Mouse (Mus musculus) lung, postnatal 4 days (tissue): ENCODE data around the gene Sumf1.

Experiments used
- DNase-seq, 2 experiments: peaks; one replicate each; pipeline ENCODE4 v3.0.0; 2021

The Sumf1 gene

GRCm38 (mm10) chr6:108206914-108207566 lies 21.7 kb upstream of the Sumf1 start:
- no peak for DNase-seq

- DNase-seq = no peak
These were observed 20.8 kb upstream of the Sumf1 start for GRCm38 (mm10) chr6:108206145-108206544.

- no peak for DNase-seq
These were observed 18.9 kb upstream of the Sumf1 start for GRCm38 (mm10) chr6:108204322-108204721.

- DNase-seq = no peak
These were observed 12.9 kb upstream of the Sumf1 start for GRCm38 (mm10) chr6:108198286-108198685.

DNA sequence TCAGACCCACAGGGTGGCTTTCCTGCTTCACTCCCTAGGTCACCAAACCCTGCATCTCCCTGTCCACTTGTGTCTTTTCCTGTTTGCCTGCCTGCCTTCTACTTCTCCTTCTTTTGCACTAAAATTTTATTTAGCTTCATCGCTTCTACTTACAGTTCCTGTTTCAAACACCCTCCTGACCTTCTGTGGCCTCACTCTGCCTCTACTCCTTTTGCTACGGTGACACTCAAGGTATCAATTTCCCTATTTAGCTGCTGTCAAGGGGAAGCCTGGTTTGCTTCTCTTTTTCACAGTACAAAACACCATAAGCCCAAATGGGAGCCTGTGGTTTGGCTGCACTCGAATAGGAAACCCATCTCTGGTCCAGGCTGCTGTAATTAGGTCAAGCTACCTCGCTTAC lies 11.7 kb upstream of the Sumf1 start:
- peak in 1 of 2 experiments; percentile 9 for DNase-seq

DNA sequence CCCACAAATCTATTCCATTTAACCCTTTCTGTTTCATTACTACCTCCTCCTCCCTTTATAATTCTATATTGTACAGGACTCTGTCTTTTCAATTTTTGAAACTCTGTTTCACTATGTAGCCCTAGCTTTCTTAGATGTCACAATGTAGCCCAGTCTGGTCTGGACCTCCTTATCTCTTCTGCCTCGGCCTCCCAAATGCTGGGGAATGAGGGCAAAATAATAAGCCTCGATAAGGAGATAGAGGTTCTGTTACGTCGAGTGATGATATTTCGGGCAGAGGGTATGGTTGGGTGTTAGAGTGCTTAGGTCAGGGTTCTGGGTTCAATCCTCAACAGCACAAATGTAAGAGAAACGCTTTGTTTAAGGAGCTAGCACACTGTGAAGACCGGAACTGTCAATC lies 11.3 kb upstream of the Sumf1 start:
- no peak for DNase-seq

- DNase-seq = no peak
These were observed 7.2 kb upstream of the Sumf1 start for GRCm38 (mm10) chr6:108192632-108193031.

GRCm38 (mm10) chr6:108190690-108191089 lies 5.3 kb upstream of the Sumf1 start:
- no peak for DNase-seq

DNA sequence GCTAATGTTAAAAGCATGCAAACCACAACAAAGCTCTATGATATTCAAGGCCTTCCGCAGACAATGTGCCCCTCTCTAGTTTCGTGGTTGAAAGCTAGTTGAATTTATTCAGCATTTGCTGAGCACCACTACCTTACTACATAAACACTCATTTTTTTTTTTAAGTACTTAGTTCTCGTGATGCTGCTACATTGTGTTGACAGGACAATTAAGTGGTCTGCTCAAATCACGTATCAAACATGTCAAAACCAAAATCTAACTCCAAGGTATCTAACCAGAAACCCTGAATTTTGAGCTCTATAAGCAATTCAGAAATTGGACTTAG lies 265 bp upstream of the Sumf1 start:
- DNase-seq = no peak

GRCm38 (mm10) chr6:108179087-108179486 lies 6.3 kb downstream of the Sumf1 start:
- no peak for DNase-seq

DNA sequence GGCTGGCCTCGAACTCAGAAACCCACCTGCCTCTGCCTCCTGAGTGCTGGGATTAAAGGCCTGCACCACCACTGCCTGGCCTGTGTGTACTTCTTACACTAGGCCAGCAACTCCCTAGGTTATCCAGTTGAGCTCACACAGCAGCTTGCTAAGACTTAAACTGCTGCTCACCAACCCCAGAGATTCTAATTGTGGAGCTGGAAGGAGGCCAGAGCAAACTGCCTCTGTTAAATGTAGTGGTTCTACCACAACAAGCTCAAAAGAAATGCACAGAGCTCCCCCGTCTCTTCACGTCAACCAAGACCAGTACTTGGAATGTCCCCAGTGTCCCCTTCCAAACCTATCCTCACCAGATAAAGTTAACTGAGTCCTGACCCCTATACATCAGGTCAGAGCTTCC lies 11.2 kb downstream of the Sumf1 start:
- DNase-seq = no peak

GRCm38 (mm10) chr6:108172219-108172618 lies 13.2 kb downstream of the Sumf1 start:
- DNase-seq = no peak

- DNase-seq = no peak
These were observed 15.9 kb downstream of the Sumf1 start for GRCm38 (mm10) chr6:108169466-108169865.

- no peak for DNase-seq
These were observed 16.7 kb downstream of the Sumf1 start for GRCm38 (mm10) chr6:108168723-108169122.

DNA sequence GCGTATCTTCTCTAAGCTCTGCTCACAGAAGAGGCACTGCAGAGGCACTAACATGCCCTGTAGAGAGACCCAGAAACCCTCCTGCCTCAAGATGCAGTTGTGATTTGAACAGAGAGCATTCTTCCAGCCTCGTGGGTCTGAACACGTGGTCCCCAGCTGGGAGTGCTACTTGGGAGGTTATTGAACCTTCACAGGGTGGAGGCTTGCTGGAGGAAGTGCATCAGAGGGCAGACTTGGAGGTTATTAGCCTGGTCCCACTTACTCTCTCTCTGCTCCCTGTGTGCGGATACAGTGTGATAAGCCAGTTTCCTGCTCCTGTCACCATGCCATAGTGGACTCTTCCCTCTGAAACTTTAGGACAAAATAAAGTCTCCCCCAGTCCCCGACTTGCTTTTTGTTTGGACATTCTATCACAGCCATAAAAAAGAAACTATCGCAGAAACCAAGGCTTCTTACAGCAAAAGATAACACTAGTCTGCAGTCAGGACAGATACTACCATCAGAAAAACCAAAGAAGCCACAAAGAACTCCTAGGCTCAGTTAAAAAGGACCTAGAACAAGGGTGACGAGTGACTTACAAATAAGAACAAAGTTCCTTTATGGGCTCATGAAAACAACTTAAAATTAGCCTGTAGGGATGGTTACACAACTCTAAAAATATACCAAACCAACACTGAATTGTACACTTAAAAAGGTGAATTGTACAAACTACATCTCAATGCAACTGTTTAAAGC lies 17.3 kb downstream of the Sumf1 start:
- no peak for DNase-seq

DNA sequence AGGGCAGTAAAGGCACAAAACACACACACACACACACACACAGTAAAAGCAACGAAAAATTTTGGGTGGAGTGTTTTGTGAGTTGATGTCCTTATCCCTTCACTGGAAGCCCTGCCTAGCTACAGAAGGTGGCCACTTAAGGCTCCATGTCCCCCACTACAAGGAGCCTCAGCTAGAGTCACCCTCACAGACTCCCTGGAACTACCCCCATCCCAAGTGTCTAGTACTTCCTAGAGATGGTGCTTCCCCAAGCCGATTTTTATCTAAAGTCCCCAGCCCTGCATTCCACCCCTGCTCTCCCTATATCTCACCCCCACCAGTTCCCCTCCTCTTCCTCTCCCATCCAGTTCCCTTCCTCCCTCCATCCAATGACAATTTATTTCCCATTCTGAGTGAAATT lies 19.8 kb downstream of the Sumf1 start:
- no peak for DNase-seq

- no peak for DNase-seq
These were observed 20.4 kb downstream of the Sumf1 start for GRCm38 (mm10) chr6:108164935-108165334.

- DNase-seq = no peak
These were observed 24.8 kb downstream of the Sumf1 start for GRCm38 (mm10) chr6:108160608-108161007.

DNA sequence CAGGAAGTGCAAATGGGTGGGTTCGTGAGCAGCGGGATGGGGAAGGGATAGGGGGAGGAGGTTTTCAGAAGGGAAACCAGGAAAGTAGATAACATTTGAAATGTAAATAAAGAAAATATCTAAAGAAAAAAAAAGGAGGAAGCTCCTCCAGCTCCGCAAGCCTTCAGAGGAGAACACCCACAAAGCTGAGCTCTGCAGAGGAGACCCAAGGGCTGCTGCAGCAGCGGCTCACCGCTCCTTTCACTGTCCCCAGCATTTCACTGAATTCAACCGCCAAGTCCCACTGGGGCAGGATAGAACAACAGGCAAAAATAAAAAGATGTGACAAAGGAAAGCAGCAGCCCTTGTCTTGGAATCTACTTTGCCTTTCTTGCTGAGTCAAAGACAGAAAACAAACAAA lies 28.5 kb downstream of the Sumf1 start:
- DNase-seq = no peak

DNA sequence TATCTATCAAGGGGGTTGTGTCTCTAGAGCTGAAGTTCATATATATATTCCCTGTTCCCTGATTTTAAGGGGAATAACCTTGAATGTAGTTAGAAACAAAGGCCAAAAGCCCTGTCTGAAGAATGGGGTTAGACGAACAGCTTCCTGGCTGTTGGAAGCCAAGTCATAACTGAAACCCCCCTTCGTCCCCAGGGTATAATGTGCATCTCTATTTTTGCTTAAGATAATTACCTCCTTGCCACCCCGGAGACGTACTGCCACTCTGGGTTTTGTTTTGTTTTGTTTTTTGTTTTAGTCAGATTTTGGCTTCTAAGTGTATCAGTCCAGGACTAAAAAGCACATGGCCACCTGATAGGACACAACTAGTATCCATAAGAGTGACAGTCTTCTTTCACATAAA lies 31.1 kb downstream of the Sumf1 start:
- no peak for DNase-seq

DNA sequence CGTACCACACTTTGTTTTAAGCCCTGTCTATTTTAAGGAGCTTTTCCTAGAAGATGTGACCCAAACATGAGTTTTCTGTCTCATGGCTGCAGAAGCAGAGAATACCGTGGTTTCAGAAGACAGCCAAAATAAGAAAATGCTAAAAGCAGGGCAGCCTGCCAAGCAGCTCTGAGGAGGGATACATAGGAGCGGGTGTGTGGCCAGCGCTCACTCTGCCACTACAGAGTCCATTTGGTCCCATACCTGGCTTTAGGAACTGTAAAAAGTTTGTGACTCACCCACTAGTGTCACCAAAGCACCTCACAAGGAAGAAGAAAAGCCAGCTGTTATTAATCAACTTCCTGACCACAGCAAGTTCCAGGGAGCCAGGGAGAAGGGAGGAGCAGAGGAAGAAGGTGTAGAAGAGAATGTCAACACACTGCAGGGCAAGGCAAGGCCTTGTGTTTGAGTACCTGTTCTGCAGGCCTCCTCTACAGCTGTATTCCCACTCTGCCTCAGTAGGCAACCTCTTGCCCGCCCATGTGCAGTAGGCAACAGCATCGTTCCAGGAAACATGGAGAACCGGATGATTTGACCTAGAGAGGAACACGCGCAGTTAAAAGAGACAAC lies 32.6 kb downstream of the Sumf1 start:
- DNase-seq = peak; percentile 13 to 33

GRCm38 (mm10) chr6:108152081-108152480 lies 33.3 kb downstream of the Sumf1 start:
- no peak for DNase-seq

- DNase-seq = no peak
These were observed 36.1 kb downstream of the Sumf1 start for GRCm38 (mm10) chr6:108149235-108149634.

GRCm38 (mm10) chr6:108148435-108148834 lies 36.9 kb downstream of the Sumf1 start:
- no peak for DNase-seq
